Mouse (Mus musculus) regulatory T cell (primary cell): Measurements from ENCODE around the gene Dpf3.

ENCODE experiments used
- in situ Hi-C: fragments of 300-600 bp; cut with MboI, MseI; formaldehyde crosslinking; loops from one replicate; pipeline ENCODE4 v1.15.1; 2025; ENCODE audit warnings: high pct_unique_total_duplicates

The Dpf3 gene

GRCm38 (mm10) chr12:83213879-83214341 lies 273.6 kb downstream of the Dpf3 start:
- in situ Hi-C loops: no loop called here

GRCm38 (mm10) chr12:83211976-83212375 lies 275.5 kb downstream of the Dpf3 start:
- in situ Hi-C loops: no loop called here

- in situ Hi-C loops: no loop called here
Observed at GRCm38 (mm10) chr12:83211146-83211822, 276.2 kb downstream of the Dpf3 start.

- in situ Hi-C loops: no loop called here
Observed at GRCm38 (mm10) chr12:83210735-83211134, 276.8 kb downstream of the Dpf3 start.

- in situ Hi-C loops: no loop called here
Observed at GRCm38 (mm10) chr12:83210294-83210693, 277.2 kb downstream of the Dpf3 start.

- in situ Hi-C loops: no loop called here
Observed at GRCm38 (mm10) chr12:83209461-83209860, 278.1 kb downstream of the Dpf3 start.

GRCm38 (mm10) chr12:83208841-83209240 lies 278.7 kb downstream of the Dpf3 start:
- in situ Hi-C loops: no loop called here

GRCm38 (mm10) chr12:83208011-83208410 lies 279.5 kb downstream of the Dpf3 start:
- in situ Hi-C loops: no loop called here

- in situ Hi-C loops: no loop called here
Observed at GRCm38 (mm10) chr12:83207481-83207880, 280.0 kb downstream of the Dpf3 start.

GRCm38 (mm10) chr12:83206866-83207265 lies 280.6 kb downstream of the Dpf3 start:
- in situ Hi-C loops: no loop called here

- in situ Hi-C loops: no loop called here
Observed at GRCm38 (mm10) chr12:83204361-83204760, 283.2 kb downstream of the Dpf3 start.

GRCm38 (mm10) chr12:83201674-83202073 lies 285.8 kb downstream of the Dpf3 start:
- in situ Hi-C loops: no loop called here

- in situ Hi-C loops: no loop called here
Observed at GRCm38 (mm10) chr12:83180561-83180960, 307.0 kb downstream of the Dpf3 start.

GRCm38 (mm10) chr12:83179860-83180259 lies 307.7 kb downstream of the Dpf3 start:
- in situ Hi-C loops: no loop called here

GRCm38 (mm10) chr12:83178770-83179169 lies 308.7 kb downstream of the Dpf3 start:
- in situ Hi-C loops: no loop called here

- in situ Hi-C loops: no loop called here
Observed at GRCm38 (mm10) chr12:83169495-83170209, 317.9 kb downstream of the Dpf3 start.

GRCm38 (mm10) chr12:83168310-83168709 lies 319.2 kb downstream of the Dpf3 start:
- in situ Hi-C loops: no loop called here

- in situ Hi-C loops: no loop called here
Observed at GRCm38 (mm10) chr12:83165058-83165457, 322.5 kb downstream of the Dpf3 start.
